ENCODE assay signal across 26 mouse cellular contexts in genomic region chr7:104216011-104216535, GRCm38 (mm10). TPM values are rescaled to one million over a fixed set of nuclear protein-coding genes. Genes with fewer than 3 reads are reported as not detected.
DNase-seq lines count a peak whose midpoint lies in the region; ATAC-seq and TF ChIP-seq lines count a peak whose summit lies in the region.
"Had no signal": no experiment of that assay in that cellular context is flagged by ENCODE, and none has a peak within 500 bp of the region (broad histone marks: within the 10 kb centered on the region; RNA-seq: fewer than 3 reads in every experiment).

No protein-coding gene starts in this region.

- ATAC-seq in midbrain, embryonic 11.5 days (ENCODE audit: low FRiP score), result no peak
- peak; percentile 85 for ATAC-seq in granulocyte monocyte progenitor cell, adult 5-6 weeks (replicated peaks; ENCODE audit: poor library complexity, severe bottlenecking)
- no peak for ATAC-seq in forebrain, postnatal 0 days
- ATAC-seq in kidney, embryonic 16.5 days (ENCODE audit: low FRiP score, low TSS enrichment), result no peak
- ATAC-seq: forebrain, embryonic 15.5 days had no signal

- no peaks in the 10 kb centered on the region for H3K9me3 ChIP-seq in midbrain, embryonic 11.5 days (ENCODE audit: control insufficient read depth, low read length)
- H3K9me3 ChIP-seq in midbrain, embryonic 10.5 days (replicated peaks), result no peaks in the 10 kb centered on the region
- no peaks in the 10 kb centered on the region for H3K9me3 ChIP-seq in forebrain, postnatal 0 days (ENCODE audit: low read length)
- no peaks in the 10 kb centered on the region for H3K9me3 ChIP-seq in kidney, embryonic 16.5 days (ENCODE audit: low read length)
- H3K9me3 ChIP-seq: embryonic facial prominence, embryonic 12.5 days; forebrain, embryonic 15.5 days; heart, embryonic 12.5 days; hindbrain, embryonic 15.5 days had no signal

- H3K4me3 ChIP-seq in midbrain, embryonic 11.5 days (ENCODE audit: low read depth, low read length), result no peak overlapping the region
- no peak overlapping the region for H3K4me3 ChIP-seq in midbrain, embryonic 10.5 days
- H3K4me3 ChIP-seq in forebrain, postnatal 0 days (ENCODE audit: low read depth, low read length), result no peak overlapping the region
- no peak overlapping the region for H3K4me3 ChIP-seq in kidney, embryonic 16.5 days (ENCODE audit: low read length)
- H3K4me3 ChIP-seq: embryonic facial prominence, embryonic 12.5 days; forebrain, embryonic 15.5 days; heart, embryonic 12.5 days; hindbrain, embryonic 15.5 days had no signal

- intact Hi-C loops in heart, postnatal 36 days (cut with DNase I), result no loop called here

- WGBS in midbrain, embryonic 11.5 days, result 27% methylated on average over 1 of the region's 1 CpGs
- 59% methylated on average over 1 of the region's 1 CpGs for WGBS in midbrain, embryonic 10.5 days
- 60% methylated on average over 1 of the region's 1 CpGs for WGBS in forebrain, postnatal 0 days
- 20% methylated on average over 1 of the region's 1 CpGs for WGBS in kidney, embryonic 16.5 days

- no peaks in the 10 kb centered on the region for H3K27me3 ChIP-seq in midbrain, embryonic 11.5 days (ENCODE audit: control insufficient read depth, insufficient read depth, low read length)
- no peaks in the 10 kb centered on the region for H3K27me3 ChIP-seq in midbrain, embryonic 10.5 days (ENCODE audit: low read depth, poor library complexity, severe bottlenecking)
- H3K27me3 ChIP-seq in forebrain, postnatal 0 days (ENCODE audit: insufficient read depth, low read length), result no peaks in the 10 kb centered on the region
- no peaks in the 10 kb centered on the region for H3K27me3 ChIP-seq in kidney, embryonic 16.5 days (ENCODE audit: insufficient read depth, low read length)
- H3K27me3 ChIP-seq: embryonic facial prominence, embryonic 12.5 days; forebrain, embryonic 15.5 days; heart, embryonic 12.5 days had no signal

- TF ChIP-seq CTCF in forebrain, postnatal 0 days (IDR thresholded peaks at IDR 0.05; ENCODE audit: low read depth), result no peak

- H3K4me1 ChIP-seq in midbrain, embryonic 11.5 days (ENCODE audit: control insufficient read depth, insufficient read depth, low read length), result 0 out of 2 replicates have a peak, but pooled peaks cover 4% of the 10 kb centered on the region
- peaks cover 12% of the 10 kb centered on the region for H3K4me1 ChIP-seq in midbrain, embryonic 10.5 days
- H3K4me1 ChIP-seq in forebrain, postnatal 0 days (ENCODE audit: insufficient read depth), result no peaks in the 10 kb centered on the region
- H3K4me1 ChIP-seq in kidney, embryonic 16.5 days (ENCODE audit: insufficient read depth, low read length), result no peaks in the 10 kb centered on the region; the same call in 1 of the 2 replicates
- H3K4me1 ChIP-seq: embryonic facial prominence, embryonic 12.5 days had no signal

- no peak overlapping the region for H3K4me2 ChIP-seq in midbrain, embryonic 11.5 days
- no peak overlapping the region for H3K4me2 ChIP-seq in forebrain, postnatal 0 days (ENCODE audit: low read depth)
- no peak overlapping the region for H3K4me2 ChIP-seq in kidney, embryonic 16.5 days (replicated peaks; ENCODE audit: low read depth, low read length)
- H3K4me2 ChIP-seq: embryonic facial prominence, embryonic 12.5 days; forebrain, embryonic 15.5 days; heart, embryonic 12.5 days; hindbrain, embryonic 15.5 days had no signal

- no peak overlapping the region for H3K27ac ChIP-seq in midbrain, embryonic 11.5 days (ENCODE audit: low read depth, low read length)
- H3K27ac ChIP-seq in midbrain, embryonic 10.5 days (replicated peaks), result no peak overlapping the region
- no peak overlapping the region for H3K27ac ChIP-seq in forebrain, postnatal 0 days (ENCODE audit: low read depth, low read length)
- H3K27ac ChIP-seq in kidney, embryonic 16.5 days (ENCODE audit: low read length), result no peak overlapping the region
- H3K27ac ChIP-seq: embryonic facial prominence, embryonic 12.5 days; forebrain, embryonic 15.5 days; hindbrain, embryonic 15.5 days had no signal

- no peak overlapping the region for H3K9ac ChIP-seq in midbrain, embryonic 11.5 days (ENCODE audit: low read length)
- no peak overlapping the region for H3K9ac ChIP-seq in forebrain, postnatal 0 days
- no peak overlapping the region for H3K9ac ChIP-seq in kidney, embryonic 16.5 days (replicated peaks; ENCODE audit: low read length)
- H3K9ac ChIP-seq: embryonic facial prominence, embryonic 12.5 days; forebrain, embryonic 15.5 days; heart, embryonic 12.5 days; hindbrain, embryonic 15.5 days had no signal

- H3K36me3 ChIP-seq in midbrain, embryonic 11.5 days (ENCODE audit: control insufficient read depth, insufficient read depth, low read length), result no peaks in the 10 kb centered on the region
- no peaks in the 10 kb centered on the region for H3K36me3 ChIP-seq in midbrain, embryonic 10.5 days
- no peaks in the 10 kb centered on the region for H3K36me3 ChIP-seq in forebrain, postnatal 0 days (ENCODE audit: insufficient read depth)
- H3K36me3 ChIP-seq in kidney, embryonic 16.5 days (ENCODE audit: insufficient read depth, low read length), result no peaks in the 10 kb centered on the region
- H3K36me3 ChIP-seq: embryonic facial prominence, embryonic 12.5 days; forebrain, embryonic 15.5 days; heart, embryonic 12.5 days; hindbrain, embryonic 15.5 days had no signal

- peak; percentile 27 for DNase-seq in heart, adult 11 months
- DNase-seq in heart, postnatal 36 days, result no peak
- DNase-seq in midbrain, embryonic 11.5 days (ENCODE audit: low spot score, missing footprints), result peak; percentile 12
- DNase-seq in midbrain, embryonic 10.5 days (ENCODE audit: low spot score), result no peak
- DNase-seq in yolk sac, embryonic 10.5 days (ENCODE audit: low spot score), result peak; percentile 68
- no peak for DNase-seq in forebrain, postnatal 0 days
- DNase-seq: adrenal gland, postnatal 25 days; cerebellum, adult 2 months; cerebellum, postnatal 10 days; gastrocnemius, postnatal 10 days had no signal

RNA-seq across cellular contexts. Expression of gene Trim6, which starts 2.5 kb away (rescaled TPM):
- total RNA-seq in heart, postnatal 36 days (2021), result under 1 TPM; 0.14 to 0.89 TPM
- 2.5 and 2.8 TPM in 2 replicates for polyA plus RNA-seq in midbrain, embryonic 11.5 days (2014; fragmentation: Nextera tagmentation; extraction: Ambion mirVana)
- polyA plus RNA-seq in midbrain, embryonic 10.5 days (2016; fragmentation: Nextera tagmentation; extraction: Ambion mirVana), result 3.6 and 4.9 TPM in 2 replicates
- 0.13 and 3.0 TPM in 2 replicates for total RNA-seq in granulocyte monocyte progenitor cell, adult 5-6 weeks (2014; fragmentation: Nextera tagmentation)
- total RNA-seq in granulocyte monocyte progenitor cell, adult 5-6 weeks (2017), result 3.7 and 4.7 TPM in 2 replicates
- 0.23 and 0.38 TPM in 2 replicates for total RNA-seq in forebrain, postnatal 0 days (2014; rRNA removed)
- polyA plus RNA-seq in forebrain, postnatal 0 days (2015; fragmentation: Nextera tagmentation; extraction: Ambion mirVana), result 0.21 and 0.34 TPM in 2 replicates
- 2.3 and 2.6 TPM in 2 replicates for polyA plus RNA-seq in kidney, embryonic 16.5 days (2015; fragmentation: Nextera tagmentation; extraction: Ambion mirVana)

RNA-seq across cellular contexts. Expression of gene Olfr649, which starts 20.3 kb away (rescaled TPM):
- total RNA-seq in heart, postnatal 36 days (2021), result not detected
- not detected in 2 replicates for polyA plus RNA-seq in midbrain, embryonic 11.5 days (2014; fragmentation: Nextera tagmentation; extraction: Ambion mirVana)
- not detected in 2 replicates for polyA plus RNA-seq in midbrain, embryonic 10.5 days (2016; fragmentation: Nextera tagmentation; extraction: Ambion mirVana)
- total RNA-seq in granulocyte monocyte progenitor cell, adult 5-6 weeks (2014; fragmentation: Nextera tagmentation), result not detected in 2 replicates
- not detected in 2 replicates for total RNA-seq in granulocyte monocyte progenitor cell, adult 5-6 weeks (2017)
- not detected in 2 replicates for total RNA-seq in forebrain, postnatal 0 days (2014; rRNA removed)
- not detected in 2 replicates for polyA plus RNA-seq in forebrain, postnatal 0 days (2015; fragmentation: Nextera tagmentation; extraction: Ambion mirVana)
- polyA plus RNA-seq in kidney, embryonic 16.5 days (2015; fragmentation: Nextera tagmentation; extraction: Ambion mirVana), result not detected in 2 replicates
- total RNA-seq: adrenal gland, adult 18-20 months; adrenal gland, postnatal 25 days; ES-E14; gastrocnemius, postnatal 10 days; gastrocnemius, postnatal 4 days; heart, adult 8-10 months; heart, postnatal 25 days had no signal
- polyA plus RNA-seq: C2C12; cerebellum, adult 2 months; embryonic facial prominence, embryonic 12.5 days; forebrain, embryonic 11.5 days; forebrain, embryonic 15.5 days; frontal cortex, adult 2 months; heart, embryonic 12.5 days; heart, embryonic 16.5 days; hindbrain, embryonic 11.5 days; hindbrain, embryonic 15.5 days had no signal

RNA-seq across cellular contexts. Expression of gene Trim34a, which starts 28.2 kb away (rescaled TPM):
- 1 to 10 TPM; 4.0 to 6.1 TPM for total RNA-seq in heart, postnatal 36 days (2021)
- 0.63 and 0.68 TPM in 2 replicates for polyA plus RNA-seq in midbrain, embryonic 11.5 days (2014; fragmentation: Nextera tagmentation; extraction: Ambion mirVana)
- polyA plus RNA-seq in midbrain, embryonic 10.5 days (2016; fragmentation: Nextera tagmentation; extraction: Ambion mirVana), result 0.44 and 0.93 TPM in 2 replicates
- 10.9 and 17.8 TPM in 2 replicates for total RNA-seq in granulocyte monocyte progenitor cell, adult 5-6 weeks (2014; fragmentation: Nextera tagmentation)
- total RNA-seq in granulocyte monocyte progenitor cell, adult 5-6 weeks (2017), result 9.9 and 14.7 TPM in 2 replicates
- 1.8 and 1.9 TPM in 2 replicates for total RNA-seq in forebrain, postnatal 0 days (2014; rRNA removed)
- polyA plus RNA-seq in forebrain, postnatal 0 days (2015; fragmentation: Nextera tagmentation; extraction: Ambion mirVana), result 0.77 and 1.1 TPM in 2 replicates
- polyA plus RNA-seq in kidney, embryonic 16.5 days (2015; fragmentation: Nextera tagmentation; extraction: Ambion mirVana), result 1.9 and 2.5 TPM in 2 replicates
- polyA plus RNA-seq: C2C12 had no signal

RNA-seq across cellular contexts. Expression of gene Olfr648, which starts 32.9 kb away (rescaled TPM):
- total RNA-seq in heart, postnatal 36 days (2021), result not detected
- 0.19 and 0.26 TPM in 2 replicates for polyA plus RNA-seq in midbrain, embryonic 11.5 days (2014; fragmentation: Nextera tagmentation; extraction: Ambion mirVana)
- polyA plus RNA-seq in midbrain, embryonic 10.5 days (2016; fragmentation: Nextera tagmentation; extraction: Ambion mirVana), result 0.21 and 0.29 TPM in 2 replicates
- not detected in 2 replicates for total RNA-seq in granulocyte monocyte progenitor cell, adult 5-6 weeks (2014; fragmentation: Nextera tagmentation)
- total RNA-seq in granulocyte monocyte progenitor cell, adult 5-6 weeks (2017), result 0.26 TPM in 1 of 2 replicates, not detected in the other
- total RNA-seq in forebrain, postnatal 0 days (2014; rRNA removed), result not detected in 2 replicates
- polyA plus RNA-seq in forebrain, postnatal 0 days (2015; fragmentation: Nextera tagmentation; extraction: Ambion mirVana), result 0.24 and 0.28 TPM in 2 replicates
- polyA plus RNA-seq in kidney, embryonic 16.5 days (2015; fragmentation: Nextera tagmentation; extraction: Ambion mirVana), result 0.15 and 0.19 TPM in 2 replicates
- total RNA-seq: adrenal gland, adult 18-20 months; adrenal gland, postnatal 25 days; gastrocnemius, postnatal 10 days; gastrocnemius, postnatal 4 days; heart, adult 8-10 months; heart, postnatal 25 days had no signal
- polyA plus RNA-seq: C2C12 had no signal

RNA-seq across cellular contexts. Expression of gene Olfm5, which starts 51.4 kb away (rescaled TPM):
- total RNA-seq in heart, postnatal 36 days (2021), result not detected
- polyA plus RNA-seq in midbrain, embryonic 11.5 days (2014; fragmentation: Nextera tagmentation; extraction: Ambion mirVana), result not detected in 2 replicates
- not detected in 2 replicates for polyA plus RNA-seq in midbrain, embryonic 10.5 days (2016; fragmentation: Nextera tagmentation; extraction: Ambion mirVana)
- not detected in 2 replicates for total RNA-seq in granulocyte monocyte progenitor cell, adult 5-6 weeks (2014; fragmentation: Nextera tagmentation)
- total RNA-seq in granulocyte monocyte progenitor cell, adult 5-6 weeks (2017), result not detected in 2 replicates
- total RNA-seq in forebrain, postnatal 0 days (2014; rRNA removed), result not detected in 2 replicates
- 0.10 TPM in 1 of 2 replicates, not detected in the other for polyA plus RNA-seq in forebrain, postnatal 0 days (2015; fragmentation: Nextera tagmentation; extraction: Ambion mirVana)
- polyA plus RNA-seq in kidney, embryonic 16.5 days (2015; fragmentation: Nextera tagmentation; extraction: Ambion mirVana), result not detected in 2 replicates
- total RNA-seq: adrenal gland, adult 18-20 months; adrenal gland, postnatal 25 days; ES-E14; gastrocnemius, postnatal 10 days; gastrocnemius, postnatal 4 days; heart, adult 8-10 months; heart, postnatal 25 days had no signal
- polyA plus RNA-seq: C2C12; forebrain, embryonic 11.5 days; forebrain, embryonic 15.5 days; heart, embryonic 12.5 days; hindbrain, embryonic 11.5 days; hindbrain, embryonic 15.5 days had no signal

Comparison
In these comparisons a context has a peak if more than half of its experiments do, and no peak if none do; other contexts are left out.
1. DNase-seq: peak in heart, adult 11 months (single experiment), midbrain, embryonic 11.5 days (single experiment) and yolk sac, embryonic 10.5 days (single experiment); none in heart, postnatal 36 days (0 of 2), midbrain, embryonic 10.5 days (single experiment) and forebrain, postnatal 0 days (single experiment).